Mouse (Mus musculus) myocyte (in vitro differentiated cells): ENCODE measurements around the gene Hopx. TPM values are rescaled to one million over a fixed set of nuclear protein-coding genes. Genes with fewer than 3 reads are reported as not detected.

Experiments used
- H3K27me3 ChIP-seq: one replicate; pipeline ENCODE4 v1.6.1; 2011; ENCODE audit not compliant: control insufficient read depth, insufficient read depth, insufficient read length
- H3K36me3 ChIP-seq: one replicate; pipeline ENCODE4 v1.6.1; 2011; ENCODE audit not compliant: control insufficient read depth, insufficient read depth
- H3K4me2 ChIP-seq: one replicate; pipeline ENCODE4 v1.6.1; 2011; ENCODE audit warnings: low read depth, control low read depth
- H3K4me3 ChIP-seq: one replicate; pipeline ENCODE4 v1.5.1; 2011; ENCODE audit warnings: mild to moderate bottlenecking, control low read depth, moderate library complexity
- H3K79me2 ChIP-seq: one replicate; pipeline ENCODE4 v1.6.1; 2011; ENCODE audit not compliant: control insufficient read depth, insufficient read depth
- H3ac ChIP-seq: one replicate; pipeline ENCODE4 v1.6.1; 2011; ENCODE audit not compliant: control insufficient read depth, insufficient read length
- CEBPB ChIP-seq: IDR thresholded peaks from 2 replicates; pipeline ENCODE4 v1.6.1; 2011; ENCODE audit warnings: mild to moderate bottlenecking, moderate library complexity; ENCODE audit not compliant: poor library complexity, insufficient read depth, severe bottlenecking
- E2F4 ChIP-seq: IDR thresholded peaks from one replicate; pipeline ENCODE4 v1.6.1; 2011; ENCODE audit warnings: mild to moderate bottlenecking, control low read depth, moderate library complexity; ENCODE audit not compliant: insufficient read depth
- MAX ChIP-seq: IDR thresholded peaks from one replicate; pipeline ENCODE4 v1.6.1; 2011; ENCODE audit warnings: low read depth, mild to moderate bottlenecking, control low read depth
- MYOD1 ChIP-seq, 3 experiments: IDR thresholded peaks; one replicate each; pipeline ENCODE4 v1.6.1; 2011; ENCODE audit warnings: control low read depth in 2 of 3, low read depth in 2 of 3, mild to moderate bottlenecking in 2 of 3, moderate library complexity in 1 of 3; ENCODE audit not compliant: insufficient read length in 2 of 3, control insufficient read depth in 1 of 3
- MYOG ChIP-seq, 3 experiments: IDR thresholded peaks; one replicate each; pipeline ENCODE4 v1.6.1; 2011; ENCODE audit warnings: control low read depth in 2 of 3, low read depth in 2 of 3, mild to moderate bottlenecking in 2 of 3; ENCODE audit not compliant: insufficient read length in 2 of 3, control insufficient read depth in 1 of 3, insufficient read depth in 1 of 3
- POLR2A ChIP-seq: IDR thresholded peaks from one replicate; pipeline ENCODE4 v1.6.1; 2011; ENCODE audit warnings: low read depth, mild to moderate bottlenecking, control low read depth, moderate library complexity; ENCODE audit not compliant: insufficient read length
- POLR2AphosphoS2 ChIP-seq: IDR thresholded peaks from one replicate; pipeline ENCODE4 v1.6.1; 2011; ENCODE audit warnings: low read depth, control low read depth; ENCODE audit not compliant: insufficient read length
- REST ChIP-seq: IDR thresholded peaks from one replicate; pipeline ENCODE4 v1.6.1; 2011; ENCODE audit warnings: mild to moderate bottlenecking, control low read depth, moderate library complexity; ENCODE audit not compliant: insufficient read depth, insufficient read length
- SRF ChIP-seq: IDR thresholded peaks from one replicate; pipeline ENCODE4 v1.6.1; 2011; ENCODE audit warnings: low read depth; ENCODE audit not compliant: control insufficient read depth, insufficient read length
- TCF12 ChIP-seq: IDR thresholded peaks from one replicate; pipeline ENCODE4 v1.6.1; 2011; ENCODE audit warnings: mild to moderate bottlenecking, control low read depth; ENCODE audit not compliant: poor library complexity, insufficient read depth, severe bottlenecking
- TCF3 ChIP-seq: IDR thresholded peaks from one replicate; pipeline ENCODE4 v1.6.1; 2011; ENCODE audit warnings: low read depth, control low read depth; ENCODE audit not compliant: insufficient read length
- USF1 ChIP-seq: IDR thresholded peaks from one replicate; pipeline ENCODE4 v1.6.1; 2011; ENCODE audit warnings: low read depth, mild to moderate bottlenecking, control low read depth, moderate library complexity
- polyA plus RNA-seq: library from polyadenylated mRNA; unstranded; fragments of >200 nt; fragmentation: generic; extraction: Trizol; gene quantifications from one replicate; pipeline ENCODE4 v1.2.1, GENCODE M21; 2012; ENCODE audit warnings: missing spikeins

Gene Hopx
- polyA plus RNA-seq, 1 experiment: 0.68 TPM

DNA sequence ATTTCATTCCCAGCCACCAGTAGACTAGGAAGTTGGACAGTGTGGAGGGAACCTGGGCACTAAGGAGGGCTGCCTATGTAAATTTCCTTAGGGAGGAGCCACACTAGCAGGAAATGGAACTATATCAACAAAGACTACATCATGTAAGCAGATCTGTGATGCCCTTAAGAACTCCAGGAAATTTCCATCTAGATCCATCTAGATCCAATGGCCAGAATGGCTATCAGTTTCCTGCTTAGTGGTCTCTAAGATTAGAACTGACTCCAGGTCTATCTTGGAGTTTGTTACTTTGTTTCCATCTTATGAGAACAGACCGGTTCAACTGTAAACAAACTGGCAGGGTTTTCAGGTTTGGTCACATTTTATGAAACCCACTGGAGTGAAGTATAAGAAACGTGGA is 5.1 kb downstream of the Hopx start:
- Histone ChIP-seq H3ac (no peak overlapping the region), H3K79me2 (no peaks in the 10 kb centered on the region), H3K4me2 (no peak overlapping the region), H3K4me3 (no peak overlapping the region), H3K27me3 (no peaks in the 10 kb centered on the region), H3K36me3 (no peaks in the 10 kb centered on the region)
- no peak for TF ChIP-seq E2F4
- TF ChIP-seq SRF: no peak
- TF ChIP-seq TCF3: no peak
- no peak for TF ChIP-seq MAX
- TF ChIP-seq MYOG (IDR thresholded peaks at IDR 0.05; ENCODE audit: control insufficient read depth in 1 of 3, insufficient read depth in 1 of 3, insufficient read length in 2 of 3, low read depth in 2 of 3): no peak
- TF ChIP-seq CEBPB: no peak

DNA sequence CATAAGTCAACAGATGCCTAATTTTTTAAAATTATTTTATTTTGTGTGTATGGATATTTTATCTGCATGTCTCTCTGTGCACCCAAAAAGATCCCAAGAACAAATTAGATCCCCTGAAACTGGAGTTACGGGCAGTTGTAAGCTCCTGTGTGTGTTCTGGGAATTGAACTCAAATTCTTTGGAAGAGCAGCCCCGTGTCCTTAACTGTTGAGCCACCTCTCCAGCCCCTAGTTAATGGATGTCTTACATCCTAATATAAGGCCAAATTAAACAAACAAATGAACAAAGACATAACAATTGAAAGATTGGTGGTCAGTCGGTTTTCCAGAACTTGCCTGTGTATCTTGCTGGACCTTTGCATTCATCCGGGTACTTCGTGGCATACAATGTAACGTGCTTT is 6.1 kb downstream of the Hopx start:
- H3K79me2 ChIP-seq: no peaks in the 10 kb centered on the region
- TF ChIP-seq CEBPB (no peak), USF1 (no peak), POLR2AphosphoS2 (no peak), REST (no peak), TCF3 (no peak), MYOG (IDR thresholded peaks at IDR 0.05; ENCODE audit: control insufficient read depth in 1 of 3, insufficient read depth in 1 of 3, insufficient read length in 2 of 3, low read depth in 2 of 3) (no peak), SRF (no peak), E2F4 (no peak), TCF12 (no peak), MAX (no peak), MYOD1 (IDR thresholded peaks at IDR 0.05; ENCODE audit: control insufficient read depth in 1 of 3, insufficient read length in 2 of 3, low read depth in 2 of 3) (no peak), POLR2A (no peak)
- H3ac ChIP-seq: no peak overlapping the region
- no peak overlapping the region for H3K4me3 ChIP-seq
- H3K27me3 ChIP-seq: no peaks in the 10 kb centered on the region
- no peaks in the 10 kb centered on the region for H3K36me3 ChIP-seq
- H3K4me2 ChIP-seq: no peak overlapping the region

DNA sequence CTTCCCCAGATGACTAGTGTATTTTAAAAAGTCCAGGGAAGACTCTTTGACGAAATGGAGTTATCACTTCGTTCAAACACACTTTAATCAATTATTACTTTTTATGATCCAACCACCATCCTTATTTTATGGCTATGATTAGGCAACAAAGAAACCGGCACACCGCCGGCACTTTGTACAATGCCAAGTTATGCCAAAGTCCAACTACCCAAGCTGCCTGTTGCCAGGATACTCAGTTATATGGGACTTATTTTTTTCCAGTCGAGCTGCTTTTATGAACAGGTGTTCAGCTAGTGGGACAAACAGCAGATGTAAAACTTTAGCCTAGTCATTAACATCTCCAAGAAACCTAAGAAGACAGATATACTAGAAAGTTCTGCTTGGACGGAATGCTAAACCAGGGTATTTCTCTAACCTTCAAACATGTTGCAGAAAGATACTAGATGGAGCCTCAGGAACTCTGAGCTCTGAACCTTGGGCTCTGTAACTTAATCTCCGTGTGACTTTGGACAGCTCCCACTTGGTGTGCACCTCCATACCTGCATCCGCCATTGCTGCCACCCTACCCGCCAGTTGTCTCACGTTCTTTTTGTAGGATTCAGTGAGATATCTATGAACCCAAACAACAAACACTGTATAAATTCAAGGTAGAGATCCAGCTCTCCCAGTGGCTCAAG is 7.6 kb downstream of the Hopx start:
- H3K36me3 ChIP-seq: no peaks in the 10 kb centered on the region
- no peaks in the 10 kb centered on the region for H3K79me2 ChIP-seq
- no peak overlapping the region for H3K4me3 ChIP-seq
- H3K4me2 ChIP-seq: no peak overlapping the region
- no peaks in the 10 kb centered on the region for H3K27me3 ChIP-seq
- TF ChIP-seq MYOD1 (IDR thresholded peaks at IDR 0.05; ENCODE audit: control insufficient read depth in 1 of 3, insufficient read length in 2 of 3, low read depth in 2 of 3) (no peak), SRF (no peak), E2F4 (no peak), POLR2AphosphoS2 (no peak), CEBPB (no peak), MYOG (IDR thresholded peaks at IDR 0.05; ENCODE audit: control insufficient read depth in 1 of 3, insufficient read depth in 1 of 3, insufficient read length in 2 of 3, low read depth in 2 of 3) (no peak), MAX (no peak), POLR2A (no peak), TCF3 (no peak), USF1 (no peak), REST (no peak), TCF12 (no peak)
- H3ac ChIP-seq: no peak overlapping the region

DNA sequence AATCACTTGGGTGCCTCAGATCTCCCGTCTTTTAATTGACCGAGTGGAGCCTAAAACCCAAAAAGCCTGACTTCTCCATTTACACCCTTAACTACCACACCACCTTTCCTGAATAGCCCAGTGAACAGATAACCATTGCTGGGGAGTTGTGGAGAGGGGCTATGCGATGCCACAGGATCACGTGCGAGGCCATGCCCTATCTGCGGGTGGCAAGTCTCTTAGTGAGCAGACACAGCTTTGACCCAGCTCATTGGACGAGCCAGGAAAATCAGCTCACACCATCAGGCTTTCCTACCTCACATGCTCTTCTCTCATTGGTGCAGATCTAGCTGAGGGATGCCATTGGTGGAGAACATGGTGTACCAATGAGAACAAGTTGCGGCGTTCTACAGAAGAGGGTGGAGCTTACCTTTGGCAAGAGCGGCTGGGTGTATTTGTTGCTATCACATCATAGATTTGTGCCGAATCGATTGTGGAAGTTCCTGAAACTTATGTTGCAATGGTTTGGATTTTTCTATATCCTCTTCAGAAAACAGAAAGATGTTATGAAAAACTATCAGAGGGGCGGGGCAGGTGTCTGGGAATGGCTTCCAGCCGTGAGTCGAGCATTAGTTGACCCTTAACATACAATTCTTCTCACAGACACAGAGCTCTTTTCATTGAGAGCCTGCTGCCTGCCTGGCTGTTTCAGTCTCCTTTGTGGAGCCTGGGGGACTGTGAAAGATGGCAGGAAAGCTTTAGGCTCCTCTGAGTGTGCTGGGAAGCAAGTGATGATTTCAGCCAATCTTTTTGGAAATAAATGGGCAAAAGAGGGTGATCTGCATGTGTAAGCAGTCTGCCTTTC is 12.2 kb downstream of the Hopx start:
- no peaks in the 10 kb centered on the region for H3K36me3 ChIP-seq
- H3K79me2 ChIP-seq: no peaks in the 10 kb centered on the region
- H3ac ChIP-seq: no peak overlapping the region
- H3K4me3 ChIP-seq: no peak overlapping the region
- no peak for TF ChIP-seq REST
- no peaks in the 10 kb centered on the region for H3K27me3 ChIP-seq
- no peak overlapping the region for H3K4me2 ChIP-seq

DNA sequence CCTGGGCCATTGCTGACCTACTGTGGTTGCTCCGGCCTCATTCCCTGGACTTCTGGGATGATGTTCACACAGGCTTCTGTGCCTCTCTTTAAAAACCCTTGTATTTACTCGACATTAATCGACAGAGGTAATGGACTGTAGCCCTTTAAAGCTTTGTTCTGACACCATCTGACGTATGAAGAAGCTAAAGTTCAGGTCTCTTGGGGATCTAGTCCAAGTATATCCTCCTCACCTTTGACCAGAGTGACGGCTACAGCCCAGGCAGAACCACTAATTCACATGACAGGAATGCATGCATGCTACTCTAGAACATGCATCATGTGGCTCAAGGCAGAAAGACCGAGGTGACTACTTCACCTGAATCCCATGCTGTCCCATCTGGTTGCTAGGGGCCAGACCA is 14.2 kb downstream of the Hopx start:
- Histone ChIP-seq H3K4me2 (no peak overlapping the region), H3K36me3 (no peaks in the 10 kb centered on the region), H3K79me2 (no peaks in the 10 kb centered on the region), H3ac (no peak overlapping the region), H3K27me3 (no peaks in the 10 kb centered on the region), H3K4me3 (no peak overlapping the region)
- no peak for TF ChIP-seq E2F4
- TF ChIP-seq SRF: no peak
- no peak for TF ChIP-seq TCF3
- TF ChIP-seq MYOD1 (IDR thresholded peaks at IDR 0.05; ENCODE audit: control insufficient read depth in 1 of 3, insufficient read length in 2 of 3, low read depth in 2 of 3): no peak
- TF ChIP-seq POLR2A: no peak
- TF ChIP-seq MAX: no peak
- no peak for TF ChIP-seq TCF12
- no peak for TF ChIP-seq REST
- no peak for TF ChIP-seq USF1
- TF ChIP-seq POLR2AphosphoS2: no peak
